Mouse (Mus musculus) ES-Bruce4 (cell line): ENCODE data around the gene Tlr11. TPM values are rescaled to one million over a fixed set of nuclear protein-coding genes. Genes with fewer than 3 reads are reported as not detected.

ENCODE experiments used
- H3K27ac ChIP-seq: 2 replicates; pipeline ENCODE4 v1.5.1; 2012; ENCODE audit warnings: low read length, inconsistent platforms; ENCODE audit not compliant: insufficient read depth
- H3K27me3 ChIP-seq: 2 replicates; pipeline ENCODE4 v1.6.1; 2012; ENCODE audit warnings: mild to moderate bottlenecking, low read length, inconsistent platforms; ENCODE audit not compliant: control insufficient read depth, poor library complexity, insufficient read depth, severe bottlenecking
- H3K36me3 ChIP-seq: 2 replicates; pipeline ENCODE4 v1.6.1; 2012; ENCODE audit warnings: inconsistent platforms, mild to moderate bottlenecking, low read length, moderate library complexity; ENCODE audit not compliant: control insufficient read depth, poor library complexity, insufficient read depth, severe bottlenecking
- H3K4me1 ChIP-seq: one replicate; pipeline ENCODE4 v1.8.1; 2011; ENCODE audit warnings: low read length; ENCODE audit not compliant: control insufficient read depth, insufficient read depth
- H3K4me3 ChIP-seq: 2 replicates; pipeline ENCODE4 v1.5.1; 2011; ENCODE audit warnings: low read depth, mild to moderate bottlenecking, low read length
- H3K9ac ChIP-seq: 2 replicates; pipeline ENCODE4 v1.6.1; 2012; ENCODE audit warnings: low read depth, mild to moderate bottlenecking, inconsistent platforms; ENCODE audit not compliant: poor library complexity, severe bottlenecking
- H3K9me3 ChIP-seq: replicated peaks from 2 replicates; pipeline ENCODE4 v1.6.1; 2012; ENCODE audit warnings: mild to moderate bottlenecking, low read length, inconsistent platforms; ENCODE audit not compliant: control insufficient read depth, poor library complexity, insufficient read depth, severe bottlenecking
- CTCF ChIP-seq: IDR thresholded peaks from one replicate; pipeline ENCODE4 v1.8.1; 2011; ENCODE audit warnings: low read depth, low read length
- EP300 ChIP-seq: IDR thresholded peaks from 2 replicates; pipeline ENCODE4 v1.6.1; 2011; ENCODE audit warnings: low read depth, low read length; ENCODE audit not compliant: insufficient read depth
- POLR2A ChIP-seq: IDR thresholded peaks from one replicate; pipeline ENCODE4 v1.8.1; 2011; ENCODE audit warnings: low read length; ENCODE audit not compliant: insufficient read depth
- polyA plus RNA-seq: library from polyadenylated mRNA; stranded (reverse); fragments of >200 nt; gene quantifications from 2 replicates; pipeline ENCODE4 v1.2.4, GENCODE M21; 2011; ENCODE audit warnings: low read depth; ENCODE audit not compliant: missing spikeins, insufficient read depth, insufficient read length

Tlr11 gene
- polyA plus RNA-seq, 1 experiment = not detected

DNA sequence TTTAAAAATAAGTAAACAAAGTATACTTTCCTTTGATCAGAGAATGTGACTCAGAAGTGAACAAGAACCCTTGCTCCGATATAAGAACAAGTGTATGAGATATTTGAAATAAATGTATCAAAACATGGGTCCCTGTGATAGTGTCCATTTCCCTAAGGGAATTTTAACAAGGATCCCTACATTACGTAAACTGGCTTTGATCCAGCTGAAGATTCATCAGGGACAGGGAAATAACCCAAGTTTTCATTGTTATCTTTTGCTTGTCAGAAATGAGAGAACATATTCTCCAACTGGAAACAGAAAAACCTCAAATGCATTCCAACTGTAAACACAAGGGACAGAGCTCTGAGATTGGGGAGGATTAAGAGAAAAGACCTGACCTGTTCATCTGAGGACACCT is 23.1 kb downstream of the Tlr11 start, which contains the start of gene Olfr736:
Olfr736 (plus strand) TSS at position 301 of the 400 bp plus-strand sequence.
- Histone ChIP-seq H3K27me3 (no peaks in the 10 kb centered on the region), H3K27ac (no peak within 1 kb of the TSS), H3K4me1 (no peaks in the 10 kb centered on the region), H3K9ac (no peak within 1 kb of the TSS), H3K9me3 (no peaks in the 10 kb centered on the region), H3K36me3 (no peaks in the 10 kb centered on the region), H3K4me3 (no peak within 1 kb of the TSS)
- TF ChIP-seq CTCF (no peak), POLR2A (no peak), EP300 (no peak)

DNA sequence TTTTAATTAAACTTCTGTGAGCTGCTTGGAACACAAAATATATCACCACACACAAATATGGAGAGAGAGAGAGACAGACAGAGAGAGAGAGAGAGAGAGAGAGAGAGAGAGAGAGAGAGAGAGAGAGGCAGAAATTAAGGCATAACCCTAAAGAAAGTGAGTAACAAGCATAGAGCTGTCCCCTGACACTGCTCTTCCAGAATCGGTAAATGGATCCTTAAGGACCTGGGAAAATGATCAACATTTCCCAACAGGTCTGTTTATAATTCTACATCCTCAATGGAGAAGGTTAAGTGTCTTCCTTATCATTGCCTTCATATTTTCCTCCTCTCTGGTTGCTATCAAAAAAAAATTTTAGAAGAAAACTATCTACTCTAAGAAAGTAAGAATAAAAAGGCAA is 49.6 kb downstream of the Tlr11 start, which contains the start of gene Olfr738:
Olfr738 (plus strand) TSS at position 301 of the 400 bp plus-strand sequence.
- H3K36me3 ChIP-seq = no peaks in the 10 kb centered on the region
- no peaks in the 10 kb centered on the region for H3K4me1 ChIP-seq
- no peak within 1 kb of the TSS for H3K27ac ChIP-seq

More for the DNA sequence above, 49.6 kb downstream of the Tlr11 start, which contains the start of gene Olfr738:
- TF ChIP-seq EP300 (no peak), POLR2A (no peak), CTCF (no peak)
- H3K27me3 ChIP-seq = no peaks in the 10 kb centered on the region
- H3K9ac ChIP-seq = no peak within 1 kb of the TSS
- H3K9me3 ChIP-seq = no peaks in the 10 kb centered on the region
- H3K4me3 ChIP-seq = no peak within 1 kb of the TSS

Other genes starting within 250 kb of the Tlr11 start
- not detected in 2 replicates for gene Olfr727, start 234.7 kb upstream of the Tlr11 start, polyA plus RNA-seq
- not detected in 2 replicates for gene Olfr728, start 215.2 kb upstream of the Tlr11 start, polyA plus RNA-seq
- gene Olfr729, start 205.0 kb upstream of the Tlr11 start, polyA plus RNA-seq = 0.13 TPM in 1 of 2 replicates, not detected in the other
- gene Olfr730, start 169.7 kb upstream of the Tlr11 start, polyA plus RNA-seq = not detected in 2 replicates
- not detected in 2 replicates for gene Olfr731, start 116.0 kb upstream of the Tlr11 start, polyA plus RNA-seq
- not detected in 2 replicates for gene Olfr732, start 73.7 kb upstream of the Tlr11 start, polyA plus RNA-seq
- gene Olfr733, start 56.4 kb upstream of the Tlr11 start, polyA plus RNA-seq = not detected in 2 replicates
- gene Olfr734, start 31.2 kb upstream of the Tlr11 start, polyA plus RNA-seq = not detected in 2 replicates
- not detected in 2 replicates for gene Olfr735, start 9.0 kb upstream of the Tlr11 start, polyA plus RNA-seq
- gene Olfr736, start 23.2 kb downstream of the Tlr11 start, polyA plus RNA-seq = not detected in 2 replicates
- not detected in 2 replicates for gene Olfr738, start 49.7 kb downstream of the Tlr11 start, polyA plus RNA-seq
- not detected in 2 replicates for gene Olfr739, start 60.7 kb downstream of the Tlr11 start, polyA plus RNA-seq
- gene Olfr740, start 87.6 kb downstream of the Tlr11 start, polyA plus RNA-seq = not detected in 2 replicates
- gene Olfr741, start 114.8 kb downstream of the Tlr11 start, polyA plus RNA-seq = not detected in 2 replicates
- not detected in 2 replicates for gene Olfr742, start 145.7 kb downstream of the Tlr11 start, polyA plus RNA-seq
- not detected in 2 replicates for gene Olfr743, start 163.9 kb downstream of the Tlr11 start, polyA plus RNA-seq